Mouse (Mus musculus): ENCODE data around the gene 1110008P14Rik. TPM values are rescaled to one million over a fixed set of nuclear protein-coding genes. Genes with fewer than 3 reads are reported as not detected.
"Not testable (repeated sequence)": the region's sequence is repeated elsewhere in the genome, so short reads cannot be mapped to it uniquely, and the experiment has no call there.

The 1110008P14Rik gene
- total RNA-seq, 2 experiments from 2014 or later = 36.4 to 44.0 TPM

DNA sequence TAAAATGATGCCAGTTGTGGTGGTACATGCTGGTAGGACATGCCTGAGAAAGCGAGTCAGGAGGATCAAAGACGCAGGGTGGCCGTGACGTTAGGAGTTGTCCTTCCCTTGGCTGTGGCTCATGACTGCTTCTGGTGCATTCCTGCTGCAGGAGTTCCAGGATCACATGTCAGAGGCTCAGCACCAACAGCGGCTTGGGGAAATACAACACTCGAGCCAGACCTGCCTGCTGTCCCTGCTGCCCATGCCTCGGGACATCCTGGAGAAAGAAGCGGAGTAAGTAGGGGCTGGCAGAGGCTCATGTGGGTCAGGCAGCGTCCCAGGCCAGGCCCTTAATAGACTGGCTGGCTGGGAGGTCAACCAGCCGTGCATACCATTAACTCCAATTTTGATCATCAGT, 7.5 kb downstream of the 1110008P14Rik start:
- intact Hi-C loops (cut with DNase I) = no loop called here
- peak in 1 of 2 experiments; percentile 42 for DNase-seq

DNA sequence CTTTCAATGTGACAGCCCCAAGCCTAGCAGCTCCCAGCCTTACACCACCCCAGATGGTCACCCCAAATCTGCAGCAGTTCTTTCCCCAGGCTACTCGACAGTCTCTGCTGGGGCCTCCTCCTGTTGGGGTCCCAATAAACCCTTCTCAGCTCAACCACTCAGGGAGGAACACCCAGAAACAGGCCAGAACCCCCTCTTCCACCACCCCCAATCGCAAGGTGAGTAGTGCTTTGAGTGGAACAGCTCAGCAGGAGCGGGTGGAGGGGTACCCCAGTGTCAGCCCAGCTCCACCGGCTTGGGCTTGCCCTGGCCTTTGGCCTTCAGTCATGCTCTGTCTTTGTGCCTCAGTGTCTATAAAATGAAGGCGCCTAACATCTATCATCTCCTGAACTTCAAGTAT, 14.4 kb downstream of the 1110008P14Rik start:
- no peak for DNase-seq

DNA sequence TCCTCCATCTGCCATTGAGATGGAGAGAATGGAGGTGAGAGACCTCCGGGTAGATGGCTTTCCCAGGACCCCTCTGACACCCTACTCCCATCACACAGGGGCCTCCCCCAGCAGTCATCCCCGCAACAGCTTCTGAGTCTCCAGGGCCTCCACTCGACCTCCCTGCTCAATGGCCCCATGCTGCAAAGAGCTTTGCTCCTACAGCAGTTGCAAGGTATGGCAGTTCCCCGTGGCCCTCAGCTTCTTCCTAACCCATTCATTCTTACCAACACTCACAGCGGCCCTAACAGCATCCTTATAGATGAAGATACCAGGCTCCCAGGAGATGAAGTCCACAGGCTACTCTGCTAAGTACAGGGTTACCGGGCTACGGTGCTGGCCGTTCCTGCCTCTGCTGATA, 17.6 kb downstream of the 1110008P14Rik start:
- DNase-seq = no peak
- intact Hi-C loops (cut with DNase I) = no loop called here

More for the DNA sequence above, 14.4 kb downstream of the 1110008P14Rik start:
- intact Hi-C loops (cut with DNase I) = no loop called here

GRCm38 (mm10) chr2:32363376-32364106, 18.2 kb downstream of the 1110008P14Rik start:
- intact Hi-C loops (cut with DNase I) = no loop called here
- DNase-seq = no peak

DNA sequence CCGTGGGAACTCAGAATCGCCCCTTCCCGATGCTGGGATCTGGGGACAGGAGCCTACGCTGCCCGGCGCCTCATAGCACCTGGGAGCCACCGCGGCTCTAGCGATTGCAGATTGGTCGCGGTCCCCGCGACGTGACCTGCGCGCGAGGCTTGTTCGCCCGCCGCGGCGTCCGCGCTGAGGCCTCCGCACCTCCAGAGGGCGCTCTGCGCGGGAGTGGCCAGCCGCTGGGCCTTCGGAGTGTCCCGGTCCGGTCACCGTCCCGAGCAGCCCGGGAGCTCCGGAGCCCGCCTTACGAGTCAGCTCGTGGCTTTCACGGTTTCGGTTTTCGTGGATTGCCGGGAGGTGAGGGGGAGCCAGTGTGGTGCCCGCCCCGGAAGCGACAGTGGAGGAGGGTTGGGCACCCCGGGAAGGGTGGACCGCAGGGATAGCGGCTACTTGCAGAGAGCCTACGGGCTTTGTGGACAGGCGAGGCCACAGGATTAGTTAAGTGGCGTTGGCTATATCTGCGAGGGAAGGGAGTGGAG, 18.9 kb downstream of the 1110008P14Rik start:
- DNase-seq = peak; percentile 90 to 93
- intact Hi-C loops (cut with DNase I) = no loop called here

- intact Hi-C loops (cut with DNase I); DNase-seq: not testable (repeated sequence)
Observed at GRCm38 (mm10) chr2:32362274-32362673, 19.5 kb downstream of the 1110008P14Rik start.

GRCm38 (mm10) chr2:32361437-32361836, 20.3 kb downstream of the 1110008P14Rik start:
- intact Hi-C loops (cut with DNase I) = no loop called here
- peak; percentile 66 to 68 for DNase-seq

GRCm38 (mm10) chr2:32360741-32361140, 21.0 kb downstream of the 1110008P14Rik start:
- intact Hi-C loops (cut with DNase I) = no loop called here
- peak; percentile 58 to 71 for DNase-seq

DNA sequence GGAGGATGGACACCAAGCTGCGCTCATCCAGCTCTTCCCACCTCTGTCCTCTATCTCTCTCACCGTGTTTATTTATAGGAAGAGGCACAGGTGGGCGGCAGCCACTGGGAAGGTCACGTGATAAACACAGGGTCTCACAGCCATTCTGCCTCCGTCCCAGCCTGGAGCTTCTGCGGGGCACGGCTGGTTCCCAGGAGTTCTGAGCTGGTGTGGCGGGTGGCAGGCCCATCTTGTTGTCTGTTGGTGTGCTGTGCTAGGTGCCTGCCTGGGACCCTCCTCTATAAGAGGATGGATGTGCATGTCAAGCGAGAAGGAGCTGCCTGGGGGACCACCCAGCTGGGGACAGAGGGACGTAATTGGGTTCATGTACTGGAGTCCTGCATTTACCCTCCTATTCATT, 23.4 kb downstream of the 1110008P14Rik start:
- intact Hi-C loops (cut with DNase I) = loop anchor here (5.0 to 10.0 kb wide), 2 partner anchors 44 to 224 kb away; no protein-coding TSS in a partner anchor
- no peak for DNase-seq

GRCm38 (mm10) chr2:32357710-32358109, 24.0 kb downstream of the 1110008P14Rik start:
- intact Hi-C loops (cut with DNase I) = loop anchor here (5.0 to 10.0 kb wide), 2 partner anchors 45 to 223 kb away; no protein-coding TSS in a partner anchor
- DNase-seq = no peak

DNA sequence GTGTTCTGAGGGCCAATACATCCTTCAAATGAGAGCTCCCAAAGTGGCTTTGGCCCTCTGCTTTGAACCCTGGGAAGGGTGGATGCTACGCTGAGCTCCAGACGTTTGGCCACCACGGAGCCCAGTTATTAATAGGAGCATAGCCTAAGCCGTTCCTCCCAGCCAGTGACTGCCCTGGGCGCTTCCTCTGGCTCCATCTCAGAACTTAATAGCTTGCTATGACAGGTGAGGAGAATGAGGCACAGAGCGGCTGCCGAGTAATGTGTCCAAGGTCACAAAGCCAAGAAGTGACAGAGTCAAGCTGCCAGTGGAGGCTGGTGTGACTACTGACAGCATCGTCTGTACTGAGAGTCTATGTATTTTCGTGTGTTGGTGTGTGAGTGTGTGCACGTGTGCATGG, 25.5 kb downstream of the 1110008P14Rik start:
- DNase-seq = no peak
- intact Hi-C loops (cut with DNase I) = loop anchor here (5.0 to 10.0 kb wide), 2 partner anchors 46 to 221 kb away; no protein-coding TSS in a partner anchor

DNA sequence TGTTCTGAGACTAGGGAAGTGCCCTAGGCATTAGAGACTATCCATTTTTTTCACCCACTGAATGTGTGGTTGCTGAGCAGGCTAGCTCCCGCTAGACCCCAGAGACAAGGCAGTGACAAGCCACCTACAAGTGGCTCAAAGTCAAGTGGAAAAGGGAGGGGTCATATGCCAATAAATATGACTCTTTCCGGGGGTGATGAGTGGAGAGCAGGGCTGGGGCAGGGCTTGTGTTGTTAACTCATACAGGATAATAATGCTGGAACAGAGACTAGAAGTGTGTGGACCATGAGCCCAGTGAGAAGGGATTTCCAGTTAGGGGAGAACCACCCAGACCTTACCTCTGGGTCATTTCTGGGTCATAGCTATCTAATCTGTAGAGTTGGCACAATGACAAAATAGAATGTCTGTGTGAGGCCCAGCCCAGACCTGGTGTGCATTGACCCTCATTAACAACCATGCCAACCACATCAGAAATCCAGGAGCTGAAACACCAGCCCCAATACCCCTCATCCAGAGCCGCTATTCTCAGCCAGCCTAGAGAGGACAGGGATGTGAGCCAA, 27.3 kb downstream of the 1110008P14Rik start:
- intact Hi-C loops (cut with DNase I) = loop anchor here (5.0 to 10.0 kb wide), 2 partner anchors 37 to 220 kb away; no protein-coding TSS in a partner anchor
- DNase-seq = no peak

GRCm38 (mm10) chr2:32353836-32354235, 27.9 kb downstream of the 1110008P14Rik start:
- intact Hi-C loops (cut with DNase I) = loop anchor here (5.0 to 10.0 kb wide), 2 partner anchors 37 to 219 kb away; no protein-coding TSS in a partner anchor
- DNase-seq = no peak

DNA sequence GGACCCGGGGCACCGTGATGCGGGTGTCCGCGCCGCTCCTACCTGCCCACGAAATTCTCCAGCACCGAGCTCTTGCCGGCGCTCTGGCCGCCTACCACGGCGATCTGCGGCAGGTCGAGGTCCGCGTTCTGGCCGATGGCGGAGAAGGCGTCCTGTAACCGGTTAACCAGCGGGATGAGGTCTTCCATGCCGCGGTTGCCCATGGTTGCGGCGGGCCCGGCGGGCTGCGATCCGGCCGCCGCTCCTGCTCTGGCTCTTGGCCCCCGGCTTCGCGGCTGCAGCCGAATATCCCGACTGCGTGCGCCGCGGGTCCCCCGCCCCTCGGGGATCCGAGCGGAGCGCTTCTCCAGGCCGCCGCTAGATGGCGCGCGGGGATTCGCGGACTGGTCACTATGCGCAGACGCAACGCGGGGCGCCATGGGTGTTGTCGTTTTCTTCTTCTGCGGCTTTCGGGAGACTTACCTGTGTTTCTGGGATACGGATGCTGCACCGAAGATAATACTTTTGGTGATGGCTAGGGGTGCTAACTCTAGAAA, 28.7 kb downstream of the 1110008P14Rik start, which contains the start of gene Dnm1:
Gene Dnm1, minus strand, starts transcription at position 332 of the 536 bp plus-strand sequence.
- intact Hi-C loops (cut with DNase I) = loop anchor here (5.0 to 10.0 kb wide), 2 partner anchors 36 to 218 kb away; no protein-coding TSS in a partner anchor
- peak; percentile 86 to 92 for DNase-seq

DNA sequence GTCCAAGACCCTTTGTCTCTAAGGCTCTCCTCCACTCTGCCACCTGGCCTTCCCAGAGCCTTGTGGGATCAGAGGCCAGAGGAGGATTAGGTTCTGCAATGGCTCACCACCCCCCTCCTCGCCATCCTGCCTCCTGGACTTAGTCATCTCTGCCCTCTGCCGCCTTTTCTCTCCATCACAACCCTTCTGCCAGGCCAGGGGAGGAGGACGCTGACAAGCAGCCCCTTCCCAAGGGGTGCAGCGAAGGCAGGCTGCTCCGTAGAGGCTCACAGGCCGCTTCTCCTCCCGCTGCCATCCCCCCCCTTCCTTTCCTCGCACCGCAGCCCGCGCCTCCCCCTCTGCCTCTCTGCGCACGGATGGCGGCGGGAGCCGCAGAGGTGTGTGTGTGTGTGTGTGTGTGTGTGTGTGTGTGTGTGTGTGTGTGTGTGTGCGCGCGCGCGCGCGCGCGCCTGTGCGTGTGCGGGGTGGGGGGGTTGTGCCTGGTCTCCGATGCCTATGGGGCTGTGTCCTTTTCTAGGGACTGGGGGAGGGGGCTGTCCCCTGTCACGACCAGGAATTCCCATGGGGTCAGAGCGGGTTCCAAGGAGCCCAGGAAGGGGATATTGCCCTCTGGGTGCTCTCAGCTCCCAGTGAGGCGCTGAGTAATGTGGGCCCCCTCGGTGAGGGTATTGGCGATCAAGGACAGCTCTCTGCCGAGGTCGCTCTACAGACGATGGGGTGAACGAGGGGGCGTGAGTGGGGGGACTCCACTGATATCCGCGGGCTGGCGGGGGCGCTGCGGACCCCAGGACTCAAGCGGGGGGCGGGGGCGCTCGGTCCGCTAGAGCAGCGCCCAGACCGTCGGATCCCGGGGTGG, 29.4 kb downstream of the 1110008P14Rik start, which contains the start of gene Ciz1:
Gene Ciz1, plus strand, starts transcription at position 177 of the 856 bp plus-strand sequence.
- intact Hi-C loops (cut with DNase I) = loop anchor here (5.0 to 10.0 kb wide), 2 partner anchors 35 to 218 kb away; no protein-coding TSS in a partner anchor
- DNase-seq = no peak

- intact Hi-C loops (cut with DNase I) = loop anchor here (5.0 to 10.0 kb wide), 2 partner anchors 34 to 217 kb away; no protein-coding TSS in a partner anchor
- DNase-seq = no peak
Observed at GRCm38 (mm10) chr2:32351471-32351961, 30.2 kb downstream of the 1110008P14Rik start.

DNA sequence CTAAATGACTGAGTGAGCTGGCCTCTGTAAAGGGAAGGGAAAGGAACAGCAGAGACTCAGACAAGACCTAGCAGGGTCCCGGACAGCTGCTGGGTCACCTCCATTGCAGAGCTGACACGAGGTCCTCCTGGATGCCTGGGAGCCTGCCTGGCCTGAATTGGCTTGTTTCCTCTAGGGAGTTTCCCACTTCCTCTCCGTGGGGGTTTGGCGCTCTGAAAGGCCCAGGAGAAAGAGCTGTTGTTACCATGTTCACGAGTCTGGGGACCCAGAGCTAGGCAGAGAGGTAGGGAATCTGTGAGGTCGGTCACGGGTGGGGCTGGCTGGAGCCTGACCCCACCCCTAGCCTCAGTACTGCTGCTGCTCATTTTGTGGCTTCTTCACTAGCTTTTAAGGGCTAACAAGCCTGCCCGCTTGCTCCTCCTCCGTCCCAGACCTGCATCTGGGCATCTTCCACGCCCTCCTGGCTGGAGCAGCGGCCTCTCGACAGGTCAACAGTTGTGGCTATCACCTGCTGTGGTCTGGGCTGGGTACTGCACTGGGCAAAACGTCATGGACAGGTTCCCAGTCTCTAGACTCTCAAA, 31.2 kb downstream of the 1110008P14Rik start:
- DNase-seq = no peak
- intact Hi-C loops (cut with DNase I) = loop anchor here (5.0 to 10.0 kb wide), 2 partner anchors 33 to 216 kb away; no protein-coding TSS in a partner anchor

GRCm38 (mm10) chr2:32349625-32350255, 32.0 kb downstream of the 1110008P14Rik start:
- intact Hi-C loops (cut with DNase I) = loop anchor here (5.0 to 10.0 kb wide), 2 partner anchors 32 to 215 kb away; no protein-coding TSS in a partner anchor

More at GRCm38 (mm10) chr2:32349625-32350255, 32.0 kb downstream of the 1110008P14Rik start:
- DNase-seq = no peak
